Comparison of ENCODE assay signal across 8 mouse cellular contexts in the genomic region with DNA sequence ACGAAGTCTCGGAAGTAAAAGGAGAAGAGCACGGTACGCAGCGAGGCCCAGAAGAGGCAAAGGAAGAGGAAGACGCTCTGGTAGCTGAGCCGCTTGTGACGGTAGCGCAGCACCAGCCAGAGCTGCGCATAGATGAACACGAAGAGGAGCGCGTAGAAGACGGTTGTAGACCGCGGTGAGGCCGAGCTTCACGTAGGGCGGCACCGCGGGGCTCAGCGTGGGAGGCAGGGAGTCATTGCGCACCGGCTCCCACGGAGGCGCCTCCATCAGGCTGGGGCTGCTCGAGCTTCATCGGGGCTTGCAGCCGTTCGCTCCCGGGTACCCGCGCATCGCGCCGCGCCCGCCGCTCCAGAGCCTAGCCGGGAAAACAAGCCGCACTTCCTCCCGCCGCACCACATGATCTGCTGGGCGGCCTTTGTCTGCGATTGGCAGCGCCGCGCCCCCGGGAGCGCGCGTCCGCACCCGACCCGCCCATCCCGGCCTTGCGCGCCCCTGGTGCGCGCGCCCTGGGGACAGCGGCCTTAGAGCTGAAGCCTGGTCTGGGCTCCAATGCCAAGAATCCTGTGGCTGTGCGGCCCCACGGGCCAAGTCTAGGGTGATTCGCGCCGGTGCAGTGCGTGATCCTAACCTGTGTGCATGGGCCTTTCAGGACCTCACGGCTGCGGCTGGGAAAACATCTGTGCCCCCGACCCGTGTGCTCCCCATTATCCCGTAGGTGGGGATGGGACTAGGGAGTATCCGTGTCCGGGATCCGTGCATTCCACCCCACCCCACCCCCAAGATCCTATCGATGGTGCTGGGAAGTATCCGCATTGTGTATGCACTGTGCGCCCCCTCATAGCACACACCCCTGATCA.
DNase-seq lines count a peak whose midpoint lies in the region; ATAC-seq and TF ChIP-seq lines count a peak whose summit lies in the region.
"Not testable (repeated sequence)": the region's sequence is repeated elsewhere in the genome, so short reads cannot be mapped to it uniquely, and the experiment has no call there.

No protein-coding gene starts in this region.

- WGBS in lung, adult 2 months: under 1% methylated on average over 64 of the region's 79 CpGs
- under 1% methylated on average over 50 of the region's 79 CpGs for WGBS in neural tube, embryonic 15.5 days

- H3K9ac ChIP-seq in MEL (ENCODE audit: control insufficient read depth, low read depth, low read length, poor library complexity, severe bottlenecking): peak overlapping the region; percentile 64
- peak overlapping the region; percentile 49 for H3K9ac ChIP-seq in neural tube, embryonic 15.5 days (replicated peaks)

- not testable (repeated sequence) for H3K27me3 ChIP-seq in MEL (ENCODE audit: control insufficient read depth in 1 of 2, insufficient read depth in 2 of 2, low read length in 2 of 2); neural tube, embryonic 15.5 days (replicated peaks)

- H3K4me1 ChIP-seq in MEL (ENCODE audit: control insufficient read depth in 1 of 2, insufficient read depth in 2 of 2, low read length in 2 of 2); lung, adult 2 months (ENCODE audit: control insufficient read depth, insufficient read depth, low read length); neural tube, embryonic 15.5 days: not testable (repeated sequence)

- peak; percentile 54 for DNase-seq in MEL (ENCODE audit: low read depth, low spot score)
- DNase-seq in cerebellum, adult 9-10 months: peak; percentile 67
- peak; percentile 56 to 61 for DNase-seq in layer of hippocampus, adult 8-10 months (ENCODE audit: low spot score in 2 of 2)
- DNase-seq in lung, adult 2 months: peak; percentile 72
- DNase-seq in thymus, adult 18-20 months: peak; percentile 47 to 55

- H3K4me2 ChIP-seq in neural tube, embryonic 15.5 days: peak overlapping the region; percentile 57

- ATAC-seq in frontal cortex, adult (ENCODE audit: low TSS enrichment): peak; percentile 89
- ATAC-seq in hematopoietic stem cell, adult 5-6 weeks (replicated peaks in 1 of 2; ENCODE audit: insufficient read depth in 1 of 2, low FRiP score in 2 of 2, low TSS enrichment in 1 of 2, low read depth in 1 of 2, poor library complexity in 2 of 2, severe bottlenecking in 2 of 2): peak; percentile 72 to 76
- ATAC-seq in neural tube, embryonic 15.5 days (ENCODE audit: low FRiP score): peak; percentile 95

- H3K36me3 ChIP-seq in MEL (ENCODE audit: control insufficient read depth in 1 of 2, insufficient read depth in 2 of 2, low read length in 2 of 2); neural tube, embryonic 15.5 days: not testable (repeated sequence)

- H3K27ac ChIP-seq in MEL (ENCODE audit: control insufficient read depth, low read depth, low read length): not testable (repeated sequence)
- peak overlapping the region; percentile 83 for H3K27ac ChIP-seq in neural tube, embryonic 15.5 days (replicated peaks)

- not testable (repeated sequence) for H3K79me2 ChIP-seq in MEL (ENCODE audit: control insufficient read depth, insufficient read depth, low read length, poor library complexity)

- TF ChIP-seq RAD21 in MEL (IDR thresholded peaks at IDR 0.05; ENCODE audit: low read depth, low read length): not testable (repeated sequence)

- H3K4me3 ChIP-seq in MEL (ENCODE audit: control insufficient read depth in 1 of 2, insufficient read depth in 1 of 2, low read depth in 2 of 2, low read length in 2 of 2): peak overlapping the region; percentile 49 to 64; a peak in 3 of 4 replicates
- H3K4me3 ChIP-seq in lung, adult 2 months (replicated peaks; ENCODE audit: extremely low read depth, low read depth, low read length): peak overlapping the region; percentile 68
- peak overlapping the region; percentile 48 for H3K4me3 ChIP-seq in neural tube, embryonic 15.5 days (replicated peaks)

- not testable (repeated sequence) for H3K9me3 ChIP-seq in MEL (replicated peaks; ENCODE audit: insufficient read depth, low read length); neural tube, embryonic 15.5 days (replicated peaks)

- TF ChIP-seq EP300 in MEL (IDR thresholded peaks at IDR 0.05; ENCODE audit: low read depth in 1 of 2, low read length in 2 of 2): not testable (repeated sequence)

- TF ChIP-seq CTCF in MEL (IDR thresholded peaks at IDR 0.05 in 2 of 3, conservative IDR thresholded peaks at IDR 0.05 in 1 of 3; ENCODE audit: control insufficient read depth in 1 of 3, insufficient read depth in 1 of 3, low read depth in 2 of 3, low read length in 3 of 3, poor library complexity in 1 of 3, severe bottlenecking in 1 of 3); lung, adult 2 months (IDR thresholded peaks at IDR 0.05; ENCODE audit: insufficient read depth, low read length): not testable (repeated sequence)

- TF ChIP-seq POLR2A in MEL (IDR thresholded peaks at IDR 0.05; ENCODE audit: control insufficient read depth in 1 of 2, insufficient read depth in 1 of 2, low read depth in 1 of 2, low read length in 2 of 2, poor library complexity in 1 of 2): not testable (repeated sequence)
- TF ChIP-seq POLR2A in lung, adult 2 months (IDR thresholded peaks at IDR 0.05; ENCODE audit: borderline replicate concordance, extremely low read depth, low read depth, low read length): 0 out of 2 replicates have a peak, but pooled peaks have one; percentile 29

TF ChIP-seq in MEL, 35 proteins besides CTCF, POLR2A, EP300 and RAD21:
- TF ChIP-seq NELFE (IDR thresholded peaks at IDR 0.05; ENCODE audit: low read depth, low read length): 0 out of 2 replicates have a peak, but pooled peaks have one; percentile 26
- peak; percentile 47 for TF ChIP-seq USF1 (IDR thresholded peaks at IDR 0.05; ENCODE audit: low read depth, low read length)
